Mouse (Mus musculus) kidney, adult 2 months (tissue): Measurements from ENCODE around the gene Cemip.

Experiments
- CTCF ChIP-seq: fragments of 200-500 bp; conservative IDR thresholded peaks from 2 replicates; pipeline ENCODE4 v1.5.1; 2011; ENCODE audit warnings: low read depth, mild to moderate bottlenecking, control low read depth, low read length, moderate library complexity, mixed read lengths; ENCODE audit not compliant: insufficient read depth, insufficient read length
- POLR2A ChIP-seq: fragments of 200-500 bp; IDR thresholded peaks from one replicate; pipeline ENCODE4 v1.6.1; 2011; ENCODE audit warnings: low read depth, low read length, control low read depth

DNA sequence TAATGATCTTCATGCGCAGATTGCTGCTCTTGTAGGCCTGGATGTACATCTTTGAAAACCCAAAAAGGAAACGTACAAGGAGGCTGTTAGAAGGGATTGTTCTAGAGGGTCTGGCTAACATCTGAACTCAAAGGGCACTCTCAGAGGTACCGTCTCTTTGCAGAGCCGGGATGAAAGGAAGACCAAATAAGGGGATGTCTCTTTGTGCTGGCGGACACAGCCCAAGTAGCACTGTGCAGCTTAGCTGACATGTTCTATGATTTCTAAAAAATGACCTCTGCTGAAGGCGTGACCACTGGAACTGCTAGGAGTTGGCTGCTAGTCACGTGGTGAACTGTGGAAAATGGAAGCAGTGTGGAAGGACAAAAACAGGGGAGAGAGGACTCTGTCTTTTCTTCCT, 137.6 kb downstream of the Cemip start:
- no peak for TF ChIP-seq CTCF
- no peak for TF ChIP-seq POLR2A
